Mouse (Mus musculus): ENCODE data around the gene Gtf3c1. TPM values are rescaled to one million over a fixed set of nuclear protein-coding genes. Genes with fewer than 3 reads are reported as not detected.

Gtf3c1 gene
- total and polyA plus RNA-seq, 3 experiments, result 23.7 to 36.1 TPM; not detected in 1

DNA sequence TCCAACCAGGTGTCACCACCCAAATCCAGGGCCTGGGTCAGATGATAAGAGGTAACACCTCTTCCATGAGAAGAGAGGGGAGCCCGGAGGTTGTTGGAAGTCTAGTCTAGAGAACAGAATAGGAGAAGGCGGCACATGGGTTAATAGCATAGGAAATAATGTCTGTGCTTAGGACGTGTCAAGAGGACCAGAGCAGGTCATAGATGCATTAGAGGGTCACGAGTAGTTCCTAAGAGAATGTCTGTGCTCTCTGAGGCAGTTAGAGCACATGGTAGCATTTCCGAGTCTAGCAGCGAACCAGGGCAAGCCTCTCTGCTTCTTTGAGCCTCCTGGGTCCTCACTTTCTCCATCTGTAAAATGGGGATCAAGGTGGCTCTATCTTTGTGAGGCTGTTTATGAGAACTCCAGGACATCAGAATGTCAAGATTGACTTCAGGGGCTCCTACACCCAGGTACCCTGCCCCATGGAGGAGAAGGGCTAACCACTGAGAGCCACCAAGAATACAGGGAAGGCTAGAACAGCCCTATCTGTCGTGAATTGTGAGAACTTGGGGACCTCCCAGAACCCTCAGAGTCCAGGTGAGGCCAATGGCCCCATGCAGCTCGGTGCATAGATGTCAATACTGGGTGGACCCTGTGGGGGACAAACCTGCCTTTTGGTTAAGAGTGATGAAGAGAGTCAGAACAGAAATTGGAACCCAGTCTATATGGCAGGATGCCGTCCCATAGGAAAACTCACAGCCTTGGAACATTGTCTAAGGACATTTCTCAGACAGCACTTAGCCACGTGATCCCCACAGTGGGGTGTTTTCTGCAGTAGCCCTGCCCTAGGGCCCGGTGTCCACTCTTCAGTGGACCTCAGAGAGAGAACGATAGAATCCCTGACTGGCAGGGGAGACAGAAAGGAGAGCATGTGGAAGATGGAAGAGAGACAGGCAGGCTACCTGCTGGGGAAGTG, 102.9 kb downstream of the Gtf3c1 start:
- Histone ChIP-seq H3K9ac (ENCODE audit: control insufficient read depth, low read depth, low read length, poor library complexity, severe bottlenecking) (no peak overlapping the region), H3K27me3 (ENCODE audit: control insufficient read depth in 1 of 2, insufficient read depth in 2 of 2, low read length in 2 of 2) (no peaks in the 10 kb centered on the region), H3K4me3 (ENCODE audit: control insufficient read depth in 1 of 2, insufficient read depth in 1 of 2, low read depth in 2 of 2, low read length in 2 of 2) (no peak overlapping the region), H3K36me3 (ENCODE audit: control insufficient read depth in 1 of 2, insufficient read depth in 2 of 2, low read length in 2 of 2) (no peaks in the 10 kb centered on the region), H3K9me3 (replicated peaks; ENCODE audit: insufficient read depth, low read length) (no peaks in the 10 kb centered on the region), H3K27ac (ENCODE audit: control insufficient read depth, low read depth, low read length) (no peak overlapping the region), H3K4me1 (ENCODE audit: control insufficient read depth in 1 of 2, insufficient read depth in 2 of 2, low read length in 2 of 2) (no peaks in the 10 kb centered on the region; a peak in 1 of 4 replicates), H3K79me2 (ENCODE audit: control insufficient read depth, insufficient read depth, low read length, poor library complexity) (no peaks in the 10 kb centered on the region)
- no peak for DNase-seq (ENCODE audit: low read depth, low spot score)
- no peak for TF ChIP-seq SMC3 (IDR thresholded peaks at IDR 0.05; ENCODE audit: low read depth, low read length)
- no peak for TF ChIP-seq CTCF (IDR thresholded peaks at IDR 0.05 in 2 of 3, conservative IDR thresholded peaks at IDR 0.05 in 1 of 3; ENCODE audit: control insufficient read depth in 1 of 3, insufficient read depth in 1 of 3, low read depth in 2 of 3, low read length in 3 of 3, poor library complexity in 1 of 3, severe bottlenecking in 1 of 3)
- TF ChIP-seq MAZ (IDR thresholded peaks at IDR 0.05; ENCODE audit: low read depth, low read length), result no peak
- no peak for TF ChIP-seq SIN3A (IDR thresholded peaks at IDR 0.05; ENCODE audit: low read length)
- no peak for TF ChIP-seq USF2 (IDR thresholded peaks at IDR 0.05; ENCODE audit: borderline replicate concordance in 1 of 2, insufficient read depth in 1 of 2, low read depth in 1 of 2, low read length in 2 of 2)
- no peak for TF ChIP-seq MAFK (IDR thresholded peaks at IDR 0.05; ENCODE audit: borderline replicate concordance, low read depth, low read length)
- no peak for TF ChIP-seq POLR2AphosphoS5 (IDR thresholded peaks at IDR 0.05; ENCODE audit: borderline replicate concordance, low read depth, low read length)
- TF ChIP-seq MXI1 (IDR thresholded peaks at IDR 0.05; ENCODE audit: low read depth, low read length), result no peak
- no peak for TF ChIP-seq NELFE (IDR thresholded peaks at IDR 0.05; ENCODE audit: low read depth, low read length)
- no peak for TF ChIP-seq ZNF384 (IDR thresholded peaks at IDR 0.05; ENCODE audit: low read depth, low read length)
- no peak for TF ChIP-seq EP300 (IDR thresholded peaks at IDR 0.05; ENCODE audit: low read depth in 1 of 2, low read length in 2 of 2)
- TF ChIP-seq ZMIZ1 (IDR thresholded peaks at IDR 0.05; ENCODE audit: low read depth, low read length), result no peak
- no peak for TF ChIP-seq TCF12 (IDR thresholded peaks at IDR 0.05; ENCODE audit: low read depth, low read length)
- no peak for TF ChIP-seq E2F4 (IDR thresholded peaks at IDR 0.05; ENCODE audit: borderline replicate concordance, low read depth, low read length)
- TF ChIP-seq UBTF (IDR thresholded peaks at IDR 0.05; ENCODE audit: borderline replicate concordance, insufficient read depth, low read depth, low read length), result no peak
- TF ChIP-seq CHD2 (IDR thresholded peaks at IDR 0.05; ENCODE audit: low read length), result no peak
- no peak for TF ChIP-seq ETS1 (IDR thresholded peaks at IDR 0.05; ENCODE audit: low read depth, low read length)
- no peak for TF ChIP-seq USF1 (IDR thresholded peaks at IDR 0.05; ENCODE audit: low read depth, low read length)
- TF ChIP-seq ELF1 (IDR thresholded peaks at IDR 0.05; ENCODE audit: low read depth, low read length), result no peak
- TF ChIP-seq RCOR1 (IDR thresholded peaks at IDR 0.05; ENCODE audit: low read depth, low read length), result no peak
